Mouse (Mus musculus) heart, embryonic 13.5 days (tissue): ENCODE data around the gene Tmod1. TPM values are rescaled to one million over a fixed set of nuclear protein-coding genes. Genes with fewer than 3 reads are reported as not detected.

Source experiments
- ATAC-seq: fragments of 200-750 bp; cut with Nextera tagmentation; 2 replicates; pipeline ENCODE4 v1.8.0; 2017; ENCODE audit warnings: moderate TSS enrichment; ENCODE audit not compliant: insufficient number of reproducible peaks, low FRiP score, low TSS enrichment; ENCODE audit errors: extremely low read depth
- H3K27ac ChIP-seq: fragments of 300-500 bp; sonication (generic); replicated peaks from 2 replicates; pipeline ENCODE4 v1.5.1; 2015; ENCODE audit warnings: moderate library complexity, mild to moderate bottlenecking, inconsistent platforms
- H3K27me3 ChIP-seq: fragments of 300-500 bp; sonication (generic); replicated peaks from 2 replicates; pipeline ENCODE4 v1.6.1; 2015; ENCODE audit warnings: mild to moderate bottlenecking, inconsistent platforms
- H3K36me3 ChIP-seq: fragments of 300-500 bp; sonication (generic); 2 replicates; pipeline ENCODE4 v1.6.1; 2015; ENCODE audit warnings: mild to moderate bottlenecking, inconsistent platforms
- H3K4me1 ChIP-seq: fragments of 300-500 bp; sonication (generic); 2 replicates; pipeline ENCODE4 v1.6.1; 2015; ENCODE audit warnings: inconsistent platforms
- H3K4me2 ChIP-seq: fragments of 300-500 bp; sonication (generic); 2 replicates; pipeline ENCODE4 v1.6.1; 2015; ENCODE audit warnings: inconsistent platforms, mild to moderate bottlenecking, moderate library complexity
- H3K4me3 ChIP-seq: fragments of 300-500 bp; sonication (generic); 2 replicates; pipeline ENCODE4 v1.5.1; 2015; ENCODE audit warnings: moderate library complexity, mild to moderate bottlenecking, inconsistent platforms
- H3K9ac ChIP-seq: fragments of 300-500 bp; sonication (generic); 2 replicates; pipeline ENCODE4 v1.6.1; 2015; ENCODE audit warnings: inconsistent platforms, mild to moderate bottlenecking, moderate library complexity
- H3K9me3 ChIP-seq: fragments of 300-500 bp; sonication (generic); 2 replicates; pipeline ENCODE4 v1.6.1; 2016; ENCODE audit warnings: inconsistent platforms
- WGBS: fragments of 180-500 bp; shearing (Covaris S2); methylation state at CpG from one replicate; pipeline ENCODE4 v1.1.7; 2015; ENCODE audit warnings: mixed read lengths; 5-methylcytosine and 5-hydroxymethylcytosine counted together
- polyA plus RNA-seq: library from polyadenylated mRNA; unstranded; fragments of >200 nt; fragmentation: Nextera tagmentation; extraction: Ambion mirVana; gene quantifications from 2 replicates; pipeline ENCODE4 v1.2.1, GENCODE M21; 2015

Gene Tmod1
- polyA plus RNA-seq, 1 experiment from 2014 or later, result 171 TPM

GRCm38 (mm10) chr4:46137629-46138286 lies 99.0 kb downstream of the Tmod1 start:
- 5% methylated on average over 17 of the region's 17 CpGs for WGBS

GRCm38 (mm10) chr4:46138287-46139222 lies 99.8 kb downstream of the Tmod1 start, which contains the start of the genes Ncbp1 and Tstd2:
Gene Ncbp1 (plus strand): TSS chr4:46138613.
Gene Tstd2 (minus strand): TSS chr4:46138694.
- Histone ChIP-seq H3K9ac (peak within 1 kb of the TSS; percentile 94), H3K4me3 (peak within 1 kb of the TSS; percentile 86), H3K9me3 (no peaks in the 10 kb centered on the region), H3K27me3 (no peaks in the 10 kb centered on the region), H3K36me3 (peaks cover 28% of the 10 kb centered on the region), H3K4me1 (peaks cover 28% of the 10 kb centered on the region), H3K27ac (peak within 1 kb of the TSS; percentile 96), H3K4me2 (peak within 1 kb of the TSS; percentile 79)
- WGBS, result under 1% methylated on average over 89 of the region's 90 CpGs
- peak; percentile 66 for ATAC-seq

More at GRCm38 (mm10) chr4:46137629-46138286, 99.0 kb downstream of the Tmod1 start:
- peaks cover 36% of the 10 kb centered on the region for H3K36me3 ChIP-seq
- peak overlapping the region; percentile 96 for H3K27ac ChIP-seq
- no peaks in the 10 kb centered on the region for H3K27me3 ChIP-seq
- H3K9ac ChIP-seq, result peak overlapping the region; percentile 94
- H3K4me2 ChIP-seq, result peak overlapping the region; percentile 79
- peaks cover 28% of the 10 kb centered on the region for H3K4me1 ChIP-seq
- peak overlapping the region; percentile 86 for H3K4me3 ChIP-seq
- no peaks in the 10 kb centered on the region for H3K9me3 ChIP-seq
- ATAC-seq, result no peak

GRCm38 (mm10) chr4:46144323-46144722 lies 105.6 kb downstream of the Tmod1 start:
- H3K27ac ChIP-seq, result no peak overlapping the region
- no peaks in the 10 kb centered on the region for H3K9me3 ChIP-seq
- peaks cover 15% of the 10 kb centered on the region for H3K4me1 ChIP-seq
- no peak for ATAC-seq
- H3K27me3 ChIP-seq, result no peaks in the 10 kb centered on the region
- H3K36me3 ChIP-seq, result peaks cover 41% of the 10 kb centered on the region
- whole genome bisulfite sequencing, result 74% methylated on average over 3 of the region's 3 CpGs
- H3K9ac ChIP-seq, result no peak overlapping the region
- no peak overlapping the region for H3K4me3 ChIP-seq
- no peak overlapping the region for H3K4me2 ChIP-seq

- no peak overlapping the region for H3K4me2 ChIP-seq
- 83% methylated on average over 1 of the region's 1 CpGs for WGBS
- no peak for ATAC-seq
- H3K27ac ChIP-seq, result no peak overlapping the region
- H3K4me1 ChIP-seq, result no peaks in the 10 kb centered on the region
- H3K9me3 ChIP-seq, result no peaks in the 10 kb centered on the region
- H3K36me3 ChIP-seq, result peaks cover 66% of the 10 kb centered on the region
- H3K9ac ChIP-seq, result no peak overlapping the region
- H3K27me3 ChIP-seq, result no peaks in the 10 kb centered on the region
- H3K4me3 ChIP-seq, result no peak overlapping the region
Measured at GRCm38 (mm10) chr4:46146881-46147280, 108.1 kb downstream of the Tmod1 start.

GRCm38 (mm10) chr4:46151903-46152544 lies 113.3 kb downstream of the Tmod1 start:
- WGBS, result 90% methylated on average over 12 of the region's 12 CpGs
- H3K36me3 ChIP-seq, result peaks cover 97% of the 10 kb centered on the region

GRCm38 (mm10) chr4:46164027-46164426 lies 125.3 kb downstream of the Tmod1 start:
- H3K4me2 ChIP-seq, result no peak overlapping the region
- H3K4me3 ChIP-seq, result no peak overlapping the region
- ATAC-seq, result no peak
- H3K4me1 ChIP-seq, result no peaks in the 10 kb centered on the region
- no peak overlapping the region for H3K9ac ChIP-seq
- 83% methylated on average over 2 of the region's 2 CpGs for WGBS
- H3K9me3 ChIP-seq, result no peaks in the 10 kb centered on the region
- no peaks in the 10 kb centered on the region for H3K27me3 ChIP-seq
- peaks cover 100% of the 10 kb centered on the region for H3K36me3 ChIP-seq
- no peak overlapping the region for H3K27ac ChIP-seq

More at GRCm38 (mm10) chr4:46151903-46152544, 113.3 kb downstream of the Tmod1 start:
- no peak overlapping the region for H3K27ac ChIP-seq
- H3K9ac ChIP-seq, result no peak overlapping the region
- no peak overlapping the region for H3K4me2 ChIP-seq
- no peaks in the 10 kb centered on the region for H3K9me3 ChIP-seq
- H3K27me3 ChIP-seq, result no peaks in the 10 kb centered on the region
- no peak overlapping the region for H3K4me3 ChIP-seq
- H3K4me1 ChIP-seq, result no peaks in the 10 kb centered on the region
- ATAC-seq, result no peak

Other genes starting within 250 kb of the Tmod1 start
- 121 and 130 TPM in 2 replicates for gene Aldh1b1, start 239.9 kb upstream of the Tmod1 start, polyA plus RNA-seq
- 3.2 and 4.6 TPM in 2 replicates for gene Igfbpl1, start 212.0 kb upstream of the Tmod1 start, polyA plus RNA-seq
- 0.05 and 0.13 TPM in 2 replicates for gene Stra6l, start 190.3 kb upstream of the Tmod1 start, polyA plus RNA-seq
- gene Ccdc180, start 148.6 kb upstream of the Tmod1 start, polyA plus RNA-seq, result 0.08 and 0.10 TPM in 2 replicates
- gene Tdrd7, start 73.6 kb upstream of the Tmod1 start, polyA plus RNA-seq, result 13.0 and 14.3 TPM in 2 replicates
- 43.8 and 45.3 TPM in 2 replicates for gene Ncbp1, start 99.7 kb downstream of the Tmod1 start, polyA plus RNA-seq
- 25.9 and 26.8 TPM in 2 replicates for gene Tstd2, start 99.8 kb downstream of the Tmod1 start, polyA plus RNA-seq
- gene Xpa, start 157.4 kb downstream of the Tmod1 start, polyA plus RNA-seq, result 13.8 and 15.6 TPM in 2 replicates